34 mouse cellular contexts compared by ENCODE assay signal in the genomic region with DNA sequence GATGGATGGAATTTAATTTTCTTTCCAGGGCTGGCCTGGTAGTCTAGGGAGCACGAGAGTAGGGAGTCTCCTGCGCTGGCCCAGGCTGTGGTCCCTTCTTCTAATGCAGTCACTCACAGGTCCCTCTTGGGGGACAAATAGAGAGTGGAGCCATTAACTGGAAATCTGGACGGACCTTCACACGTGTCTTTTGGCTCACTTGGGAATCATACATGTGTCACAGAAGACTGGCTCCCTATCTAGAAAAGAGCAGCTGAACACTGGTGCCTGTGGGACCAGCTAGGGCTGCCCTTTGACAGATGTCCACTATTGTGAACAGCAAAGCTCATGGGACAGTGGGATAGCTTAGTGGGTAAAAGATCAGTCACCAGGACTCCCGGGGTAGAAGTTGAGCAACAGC. TPM values are rescaled to one million over a fixed set of nuclear protein-coding genes. Genes with fewer than 3 reads are reported as not detected.
"Had no signal": no experiment of that assay in that cellular context is flagged by ENCODE, and none has a peak within 500 bp of the region (broad histone marks: within the 10 kb centered on the region; RNA-seq: fewer than 3 reads in every experiment).

No protein-coding gene starts in this region.

- H3K9ac ChIP-seq: heart, embryonic 12.5 days; heart, embryonic 13.5 days; heart, embryonic 15.5 days; hindbrain, embryonic 12.5 days; hindbrain, embryonic 13.5 days; hindbrain, embryonic 14.5 days; hindbrain, embryonic 15.5 days; intestine, embryonic 15.5 days; kidney, embryonic 15.5 days had no signal

- H3K27ac ChIP-seq: heart, embryonic 10.5 days; heart, embryonic 13.5 days; heart, embryonic 15.5 days; hindbrain, embryonic 10.5 days; hindbrain, embryonic 12.5 days; hindbrain, embryonic 13.5 days; hindbrain, embryonic 14.5 days; hindbrain, embryonic 15.5 days; hindbrain, postnatal 0 days; intestine, embryonic 15.5 days; kidney, embryonic 15.5 days; kidney, postnatal 0 days; layer of hippocampus, adult 2 months had no signal

- DNase-seq: heart, postnatal 10 days; heart, postnatal 14 days; heart, postnatal 36 days; heart, postnatal 4 days; kidney, adult 11 months; kidney, adult 18-20 months; kidney, adult 2 months; kidney, adult 8-10 months; kidney, adult 9 months; kidney, postnatal 14 days; kidney, postnatal 25 days; kidney, postnatal 36 days; layer of hippocampus, adult 9-11 months; layer of hippocampus, postnatal 36 days had no signal

- H3K4me2 ChIP-seq: heart, embryonic 11.5 days; heart, embryonic 12.5 days; heart, embryonic 13.5 days; heart, embryonic 15.5 days; hindbrain, embryonic 12.5 days; hindbrain, embryonic 13.5 days; hindbrain, embryonic 14.5 days; hindbrain, embryonic 15.5 days; intestine, embryonic 15.5 days; kidney, embryonic 15.5 days had no signal

- H3K4me3 ChIP-seq: heart, embryonic 10.5 days; heart, embryonic 12.5 days; heart, embryonic 13.5 days; heart, embryonic 15.5 days; hindbrain, embryonic 10.5 days; hindbrain, embryonic 12.5 days; hindbrain, embryonic 13.5 days; hindbrain, embryonic 15.5 days; intestine, embryonic 15.5 days; kidney, embryonic 15.5 days; layer of hippocampus, adult 2 months had no signal

- H3K36me3 ChIP-seq: heart, embryonic 10.5 days; heart, embryonic 12.5 days; heart, embryonic 13.5 days; heart, embryonic 15.5 days; hindbrain, embryonic 10.5 days; hindbrain, embryonic 12.5 days; hindbrain, embryonic 13.5 days; hindbrain, embryonic 15.5 days; intestine, embryonic 15.5 days; kidney, embryonic 15.5 days had no signal

- ATAC-seq: hindbrain, embryonic 16.5 days; hindbrain, postnatal 0 days; inflammation-experienced regulatory T-cells, adult 6 months; intestine, embryonic 15.5 days; intestine, embryonic 16.5 days; intestine, postnatal 0 days had no signal

- H3K9me3 ChIP-seq: heart, embryonic 10.5 days; heart, embryonic 12.5 days; heart, embryonic 13.5 days; heart, embryonic 15.5 days; hindbrain, embryonic 10.5 days; hindbrain, embryonic 12.5 days; hindbrain, embryonic 13.5 days; hindbrain, embryonic 15.5 days; intestine, embryonic 15.5 days; kidney, embryonic 15.5 days had no signal

RNA-seq across cellular contexts. Expression of gene Eva1c, which starts 0.5 kb away (rescaled TPM):
- total RNA-seq: hematopoietic stem cell, adult 5-6 weeks had no signal
- polyA plus RNA-seq: inflammation-experienced regulatory T-cells, adult 6 months had no signal
